Mouse (Mus musculus) CH12.LX (cell line): ENCODE measurements at regions not wholly inside any gene's neighbourhood (a gene's known extent, or its start where the extent isn't known, plus 50 kb on each side); places are given as distances from the start of the nearest gene placed in this dataset.

Experiments
- DNase-seq: peaks from one replicate; pipeline ENCODE4 v3.0.0-alpha.2; 2013; ENCODE audit errors: extremely low read depth
- H3K27ac ChIP-seq: 2 replicates; pipeline ENCODE4 v1.5.1; 2012; ENCODE audit warnings: low read depth, mild to moderate bottlenecking, control low read depth, moderate library complexity; ENCODE audit not compliant: insufficient read depth
- H3K27me3 ChIP-seq: replicated peaks from 2 replicates; pipeline ENCODE3; 2012; ENCODE audit warnings: inconsistent platforms
- H3K36me3 ChIP-seq, 2 experiments: replicated peaks in 1 of 2; 2 replicates each; pipeline versions ENCODE3 to v1.6.1; 2012; ENCODE audit warnings: inconsistent platforms in 1 of 2, low read length in 1 of 2, mild to moderate bottlenecking in 1 of 2, mixed read lengths in 1 of 2, moderate library complexity in 1 of 2; ENCODE audit not compliant: control insufficient read depth in 1 of 2, insufficient read depth in 1 of 2
- H3K4me1 ChIP-seq, 2 experiments: 2 replicates each; pipeline ENCODE4 v1.6.1; 2012; ENCODE audit warnings: inconsistent platforms in 1 of 2, moderate library complexity in 1 of 2; ENCODE audit not compliant: insufficient read depth in 2 of 2, control insufficient read depth in 1 of 2
- H3K4me2 ChIP-seq: 2 replicates; pipeline ENCODE4 v1.6.1; 2012; ENCODE audit warnings: low read depth, mild to moderate bottlenecking, control low read depth; ENCODE audit not compliant: poor library complexity, insufficient read depth, severe bottlenecking
- H3K4me3 ChIP-seq, 3 experiments: fragments of 150-350 bp in 1 of 3; sonication (generic) in 1 of 3; replicated peaks in 1 of 3; 2 replicates each; pipeline versions ENCODE3 to v1.5.1; 2011 to 2012; ENCODE audit warnings: low read depth in 2 of 3, low read length in 2 of 3, mild to moderate bottlenecking in 2 of 3, moderate library complexity in 2 of 3, control low read depth in 1 of 3, improper control_type of control experiment in 1 of 3, inconsistent platforms in 1 of 3, mixed read lengths in 1 of 3; ENCODE audit not compliant: poor library complexity in 1 of 3
- H3K79me2 ChIP-seq: replicated peaks from 2 replicates; pipeline ENCODE4 v1.6.1; 2012; ENCODE audit warnings: mild to moderate bottlenecking, moderate library complexity; ENCODE audit not compliant: control insufficient read depth, poor library complexity, insufficient read depth, severe bottlenecking; ENCODE audit errors: extremely low read depth
- H3K9ac ChIP-seq: 2 replicates; pipeline ENCODE4 v1.6.1; 2012; ENCODE audit warnings: low read depth, mild to moderate bottlenecking, control low read depth, moderate library complexity; ENCODE audit not compliant: insufficient read depth
- H3K9me3 ChIP-seq: replicated peaks from 2 replicates; pipeline ENCODE3; 2012; ENCODE audit warnings: low read length, inconsistent platforms, mixed read lengths
- CHD1 ChIP-seq: IDR thresholded peaks from 2 replicates; pipeline ENCODE4 v1.6.1; 2012; ENCODE audit warnings: low read depth, low read length, improper control_type of control experiment, inconsistent platforms
- CHD2 ChIP-seq: IDR thresholded peaks from 2 replicates; pipeline ENCODE4 v1.6.1; 2011; ENCODE audit warnings: low read length, improper control_type of control experiment
- CTCF ChIP-seq, 2 experiments: IDR thresholded peaks in 1 of 2; conservative IDR thresholded peaks in 1 of 2; 2 replicates each; pipeline ENCODE4 v1.5.1; 2011 to 2012; ENCODE audit warnings: low read depth in 2 of 2, low read length in 2 of 2, improper control_type of control experiment in 1 of 2, inconsistent platforms in 1 of 2, mild to moderate bottlenecking in 1 of 2, moderate library complexity in 1 of 2
- E2F4 ChIP-seq: IDR thresholded peaks from 2 replicates; pipeline ENCODE4 v1.6.1; 2011; ENCODE audit warnings: low read depth, low read length, improper control_type of control experiment; ENCODE audit not compliant: insufficient replicate concordance
- ELF1 ChIP-seq: IDR thresholded peaks from 2 replicates; pipeline ENCODE4 v1.6.1; 2014; ENCODE audit warnings: low read depth, mild to moderate bottlenecking, inconsistent platforms, low read length, improper control_type of control experiment
- EP300 ChIP-seq: IDR thresholded peaks from 2 replicates; pipeline ENCODE4 v1.6.1; 2011; ENCODE audit warnings: low read length, improper control_type of control experiment
- ETS1 ChIP-seq: conservative IDR thresholded peaks from 2 replicates; pipeline ENCODE4 v1.6.1; 2012; ENCODE audit warnings: low read depth, mild to moderate bottlenecking, inconsistent platforms, low read length, improper control_type of control experiment, moderate library complexity
- GABPA ChIP-seq: IDR thresholded peaks from 2 replicates; pipeline ENCODE4 v1.6.1; 2012; ENCODE audit warnings: low read depth, low read length, improper control_type of control experiment, inconsistent platforms; ENCODE audit not compliant: insufficient replicate concordance
- IRF4 ChIP-seq: IDR thresholded peaks from 2 replicates; pipeline ENCODE4 v1.6.1; 2014; ENCODE audit warnings: low read depth, mild to moderate bottlenecking, inconsistent platforms, low read length, improper control_type of control experiment
- KAT2A ChIP-seq: IDR thresholded peaks from 2 replicates; pipeline ENCODE4 v1.6.1; 2012; ENCODE audit warnings: low read length, improper control_type of control experiment, inconsistent platforms; ENCODE audit not compliant: insufficient replicate concordance
- MAFK ChIP-seq: IDR thresholded peaks from 2 replicates; pipeline ENCODE4 v1.6.1; 2011; ENCODE audit warnings: low read length, improper control_type of control experiment; ENCODE audit not compliant: insufficient replicate concordance
- MAX ChIP-seq: IDR thresholded peaks from 2 replicates; pipeline ENCODE4 v1.6.1; 2011; ENCODE audit warnings: low read length, improper control_type of control experiment
- MAZ ChIP-seq: IDR thresholded peaks from 2 replicates; pipeline ENCODE4 v1.6.1; 2012; ENCODE audit warnings: low read depth, mild to moderate bottlenecking, inconsistent platforms, low read length, improper control_type of control experiment, moderate library complexity
- MXI1 ChIP-seq: IDR thresholded peaks from 2 replicates; pipeline ENCODE4 v1.6.1; 2011; ENCODE audit warnings: mild to moderate bottlenecking, low read depth, low read length, improper control_type of control experiment
- MYC ChIP-seq: IDR thresholded peaks from 2 replicates; pipeline ENCODE4 v1.6.1; 2011; ENCODE audit warnings: low read depth, mild to moderate bottlenecking, improper control_type of control experiment, low read length
- NELFE ChIP-seq: IDR thresholded peaks from 2 replicates; pipeline ENCODE4 v1.6.1; 2011; ENCODE audit warnings: low read depth, low read length, improper control_type of control experiment
- NRF1 ChIP-seq: IDR thresholded peaks from 2 replicates; pipeline ENCODE4 v1.6.1; 2014; ENCODE audit warnings: low read depth, mild to moderate bottlenecking, inconsistent platforms, low read length, improper control_type of control experiment, moderate library complexity
- PAX5 ChIP-seq: IDR thresholded peaks from 2 replicates; pipeline ENCODE4 v1.6.1; 2012; ENCODE audit warnings: low read length, inconsistent platforms, mixed read lengths
- POLR2A ChIP-seq: IDR thresholded peaks from 2 replicates; pipeline ENCODE4 v1.6.1; 2011; ENCODE audit warnings: low read depth, mild to moderate bottlenecking, improper control_type of control experiment, low read length
- POLR2AphosphoS2 ChIP-seq: IDR thresholded peaks from 2 replicates; pipeline ENCODE4 v1.6.1; 2011; ENCODE audit warnings: low read depth, low read length, improper control_type of control experiment
- RCOR1 ChIP-seq: conservative IDR thresholded peaks from 2 replicates; pipeline ENCODE4 v1.6.1; 2012; ENCODE audit warnings: low read depth, mild to moderate bottlenecking, inconsistent platforms, low read length, improper control_type of control experiment
- TCF12 ChIP-seq: IDR thresholded peaks from 2 replicates; pipeline ENCODE4 v1.6.1; 2014; ENCODE audit warnings: low read depth, mild to moderate bottlenecking, inconsistent platforms, low read length, improper control_type of control experiment
- UBTF ChIP-seq: IDR thresholded peaks from 2 replicates; pipeline ENCODE4 v1.6.1; 2012; ENCODE audit warnings: low read depth, mild to moderate bottlenecking, inconsistent platforms, low read length, improper control_type of control experiment, moderate library complexity
- USF2 ChIP-seq: conservative IDR thresholded peaks from 2 replicates; pipeline ENCODE4 v1.6.1; 2011; ENCODE audit warnings: low read depth, low read length, improper control_type of control experiment
- ZKSCAN1 ChIP-seq: IDR thresholded peaks from 2 replicates; pipeline ENCODE4 v1.6.1; 2012; ENCODE audit warnings: low read depth, inconsistent platforms, low read length, improper control_type of control experiment, borderline replicate concordance
- ZMIZ1 ChIP-seq: IDR thresholded peaks from 2 replicates; pipeline ENCODE4 v1.6.1; 2012; ENCODE audit warnings: low read depth, mild to moderate bottlenecking, inconsistent platforms, low read length, improper control_type of control experiment
- ZNF384 ChIP-seq: IDR thresholded peaks from 2 replicates; pipeline ENCODE4 v1.6.1; 2012; ENCODE audit warnings: low read depth, low read length, improper control_type of control experiment, inconsistent platforms
- dilution Hi-C: fragments of 300-500 bp; cut with MboI; formaldehyde crosslinking; loops from 2 replicates; pipeline ENCODE4 v1.14.3; 2020; ENCODE audit warnings: low sequenced_read_pairs; ENCODE audit not compliant: extremely low pct_unique_long_range_greater_than_20kb, extremely low pct_ligation_motif_present
- in situ Hi-C: fragments of 300-500 bp; cut with MboI; formaldehyde crosslinking; loops from 3 replicates; pipeline ENCODE4 v1.14.3; 2019; ENCODE audit warnings: low sequenced_read_pairs, low pct_ligation_motif_present, low pct_unique_long_range_greater_than_20kb, mixed read lengths

- Histone ChIP-seq H3K4me3 (no peak overlapping the region), H3K27me3 (no peaks in the 10 kb centered on the region), H3K36me3 (no peaks in the 10 kb centered on the region), H3K27ac (no peak overlapping the region), H3K4me1 (peaks cover 0 to 4% of the 10 kb centered on the region in 2 experiments; a peak in 1 of 4 replicates), H3K4me2 (no peak overlapping the region), H3K9me3 (peaks cover 3% of the 10 kb centered on the region), H3K79me2 (no peaks in the 10 kb centered on the region), H3K9ac (no peak overlapping the region)
- TF ChIP-seq TCF12 (no peak), NELFE (no peak), ZNF384 (no peak), RCOR1 (no peak), UBTF (no peak), CTCF (conservative IDR thresholded peaks at IDR 0.05 in 1 of 2, IDR thresholded peaks at IDR 0.05 in 1 of 2; ENCODE audit: low read depth in 2 of 2, low read length in 2 of 2) (no peak), EP300 (no peak), ZMIZ1 (no peak), GABPA (no peak), POLR2AphosphoS2 (no peak), USF2 (no peak), MAX (no peak), POLR2A (no peak), ELF1 (no peak), IRF4 (no peak), ZKSCAN1 (no peak), PAX5 (no peak)
- in situ Hi-C loops (loop anchor here (25.0 kb wide), 2 partner anchors 301 to 476 kb away; no protein-coding TSS in a partner anchor), dilution Hi-C loops (no loop called here)
- DNase-seq, result peak; percentile 10
Observed at GRCm38 (mm10) chr17:51287878-51288277, 108.7 kb upstream of the Tbc1d5 start.

- H3K4me2 ChIP-seq, result no peak overlapping the region
- no peak overlapping the region for H3K27ac ChIP-seq
- no peaks in the 10 kb centered on the region for H3K36me3 ChIP-seq
- dilution Hi-C loops, result no loop called here
- no peak overlapping the region for H3K4me3 ChIP-seq
- H3K79me2 ChIP-seq, result no peaks in the 10 kb centered on the region
- H3K4me1 ChIP-seq, result peaks cover 0 to 4% of the 10 kb centered on the region in 2 experiments; a peak in 1 of 4 replicates
- no peak overlapping the region for H3K9ac ChIP-seq
- TF ChIP-seq EP300 (no peak), ETS1 (no peak), NRF1 (no peak), MAFK (no peak), ZMIZ1 (no peak), MXI1 (no peak), KAT2A (no peak), MAZ (no peak), MAX (no peak), MYC (no peak), ELF1 (no peak), CHD2 (no peak), ZKSCAN1 (no peak), CHD1 (no peak), GABPA (no peak), E2F4 (no peak), ZNF384 (no peak), USF2 (no peak), POLR2A (no peak)
- TF ChIP-seq, all 38 proteins: peak for 0
- no peaks in the 10 kb centered on the region for H3K27me3 ChIP-seq
- in situ Hi-C loops, result loop anchor here (25.0 kb wide), 2 partner anchors 298 to 473 kb away; no protein-coding TSS in a partner anchor
- no peak for DNase-seq
- peaks cover 3% of the 10 kb centered on the region for H3K9me3 ChIP-seq
Observed at GRCm38 (mm10) chr17:51285362-51285761, 106.2 kb upstream of the Tbc1d5 start.
